Mouse (Mus musculus): ENCODE data around the gene Kif2c. TPM values are rescaled to one million over a fixed set of nuclear protein-coding genes. Genes with fewer than 3 reads are reported as not detected.
A peak's percentile ranks its signal among the peaks of the same experiment; 100 is the strongest.
"Not testable (repeated sequence)": the region's sequence is repeated elsewhere in the genome, so short reads cannot be mapped to it uniquely, and the experiment has no call there.

Gene Kif2c
- polyA plus RNA-seq, 1 experiment, result 2.5 TPM

DNA sequence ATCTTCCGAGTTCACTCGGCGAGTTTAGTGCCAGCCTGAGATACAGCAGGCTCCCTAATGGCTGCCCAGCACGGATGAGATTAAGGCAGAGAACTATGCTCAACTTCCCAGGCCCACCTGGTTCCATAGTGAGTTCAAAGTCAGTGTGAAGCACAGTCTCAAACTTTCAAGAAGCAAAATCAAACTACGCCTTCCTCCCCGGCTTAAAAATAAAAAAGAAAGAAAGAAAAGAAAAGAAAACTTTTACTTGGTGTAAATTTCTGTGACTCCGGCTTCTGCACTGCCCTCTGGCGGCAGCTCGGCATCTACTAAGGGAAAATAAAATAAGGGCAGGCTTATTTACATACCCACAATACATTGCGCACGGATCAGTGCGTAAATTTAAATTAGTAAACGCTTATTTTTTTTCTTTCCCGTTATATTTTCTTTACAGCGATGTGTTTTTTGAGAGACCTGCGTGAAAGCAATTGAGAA, 7.0 kb upstream of the Kif2c start:
- no peak for TF ChIP-seq POLR2A (IDR thresholded peaks at IDR 0.05; ENCODE audit: low read depth, low read length)
- TF ChIP-seq CTCF (IDR thresholded peaks at IDR 0.05; ENCODE audit: extremely low read depth, insufficient read depth, insufficient read length, insufficient replicate concordance), result peak; percentile 41; the same call in 1 of the 2 replicates
- H3K4me1 ChIP-seq (ENCODE audit: control insufficient read depth, insufficient read depth, insufficient read length), result no peaks in the 10 kb centered on the region
- H3K27ac ChIP-seq (ENCODE audit: insufficient read depth, low read length), result peak overlapping the region; percentile 90
- peak overlapping the region; percentile 66 for H3K4me3 ChIP-seq (ENCODE audit: extremely low read depth, insufficient read depth, insufficient read length)
- no peaks in the 10 kb centered on the region for H3K27me3 ChIP-seq (ENCODE audit: control insufficient read depth, insufficient read depth, low read length)
- no peaks in the 10 kb centered on the region for H3K36me3 ChIP-seq (ENCODE audit: control insufficient read depth, insufficient read depth, low read length)
- peak; percentile 81 for DNase-seq (ENCODE audit: low read depth in 1 of 2, low spot score in 2 of 2)
- WGBS, result 1% methylated on average over 16 of the region's 16 CpGs

DNA sequence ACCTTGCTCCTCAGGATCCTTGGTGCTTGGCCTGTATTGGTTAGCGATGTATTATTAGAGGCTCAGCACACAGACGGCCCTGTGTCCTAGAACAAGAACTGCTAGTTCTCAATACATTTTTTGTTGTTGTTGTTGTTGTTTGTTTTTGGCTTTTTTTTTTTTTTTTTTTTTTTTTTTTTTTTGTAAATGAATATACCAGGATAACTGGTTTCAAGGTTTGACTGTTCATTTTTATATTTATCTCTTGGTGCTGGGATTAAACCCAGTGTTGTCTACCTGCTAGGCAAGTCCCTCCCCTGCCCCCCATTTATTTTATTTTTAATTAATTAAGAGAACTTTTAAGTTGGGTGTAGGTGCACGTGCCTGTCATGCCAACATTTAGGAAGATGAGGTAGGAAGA, 6.5 kb upstream of the Kif2c start:
- no peak for DNase-seq (ENCODE audit: low read depth in 1 of 2, low spot score in 2 of 2)
- Histone ChIP-seq H3K4me3 (ENCODE audit: extremely low read depth, insufficient read depth, insufficient read length) (peak overlapping the region; percentile 66; the same call in 1 of the 2 replicates), H3K36me3 (ENCODE audit: control insufficient read depth, insufficient read depth, low read length) (no peaks in the 10 kb centered on the region), H3K4me1 (ENCODE audit: control insufficient read depth, insufficient read depth, insufficient read length) (no peaks in the 10 kb centered on the region), H3K27ac (ENCODE audit: insufficient read depth, low read length) (peak overlapping the region; percentile 90), H3K27me3 (ENCODE audit: control insufficient read depth, insufficient read depth, low read length) (no peaks in the 10 kb centered on the region)
- 57% methylated on average over 3 of the region's 3 CpGs for WGBS
- no peak for TF ChIP-seq CTCF (IDR thresholded peaks at IDR 0.05; ENCODE audit: extremely low read depth, insufficient read depth, insufficient read length, insufficient replicate concordance)

DNA sequence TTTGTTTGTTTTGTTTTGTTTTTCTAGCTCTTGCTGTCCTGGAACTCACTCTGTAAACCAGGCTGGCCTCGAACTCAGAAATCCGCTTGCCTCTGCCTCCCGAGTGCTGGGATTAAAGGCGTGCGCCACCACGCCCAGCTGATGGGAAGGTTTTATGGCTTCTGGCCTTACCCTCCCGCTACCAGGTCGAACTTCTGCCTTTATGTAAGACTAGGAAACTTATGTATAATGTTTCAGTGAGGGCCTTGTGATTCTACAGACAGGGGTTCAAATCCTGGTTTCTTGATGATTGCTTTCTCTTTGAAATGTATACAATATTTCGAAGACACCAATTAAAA, 289 bp upstream of the Kif2c start:
- DNase-seq (ENCODE audit: low read depth in 1 of 2, low spot score in 2 of 2), result not testable (repeated sequence)

DNA sequence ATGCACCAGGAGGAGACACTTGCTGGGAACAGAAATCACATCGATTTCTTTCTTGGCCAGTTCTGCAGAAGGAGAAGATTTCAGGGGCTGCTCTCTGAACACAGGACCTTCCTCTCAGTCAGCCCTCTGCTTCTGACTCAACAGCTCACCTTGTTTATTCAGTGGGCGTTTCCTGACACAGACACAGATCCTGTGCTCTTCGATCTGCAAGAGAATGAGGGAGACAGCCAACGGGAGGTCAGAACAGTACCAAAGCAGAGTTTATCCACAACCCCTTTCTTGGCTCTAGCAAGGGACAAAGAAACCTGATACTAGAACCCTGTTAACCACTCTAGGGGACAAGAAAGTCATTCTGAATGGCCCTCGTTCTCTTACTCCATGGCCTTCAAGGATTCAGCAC, 12.5 kb downstream of the Kif2c start:
- TF ChIP-seq POLR2A (IDR thresholded peaks at IDR 0.05; ENCODE audit: low read depth, low read length) (no peak), CTCF (IDR thresholded peaks at IDR 0.05; ENCODE audit: extremely low read depth, insufficient read depth, insufficient read length, insufficient replicate concordance) (no peak)
- 91% methylated on average over 5 of the region's 5 CpGs for WGBS
- no peak overlapping the region for H3K4me3 ChIP-seq (ENCODE audit: extremely low read depth, insufficient read depth, insufficient read length)
- H3K27me3 ChIP-seq (ENCODE audit: control insufficient read depth, insufficient read depth, low read length), result no peaks in the 10 kb centered on the region
- no peak for DNase-seq (ENCODE audit: low read depth in 1 of 2, low spot score in 2 of 2)
- H3K4me1 ChIP-seq (ENCODE audit: control insufficient read depth, insufficient read depth, insufficient read length), result no peaks in the 10 kb centered on the region
- no peak overlapping the region for H3K27ac ChIP-seq (ENCODE audit: insufficient read depth, low read length)
- H3K36me3 ChIP-seq (ENCODE audit: control insufficient read depth, insufficient read depth, low read length), result no peaks in the 10 kb centered on the region

More for the DNA sequence above, 289 bp upstream of the Kif2c start:
- H3K27ac ChIP-seq (ENCODE audit: insufficient read depth, low read length), result peak overlapping the region; percentile 66
- H3K4me3 ChIP-seq (ENCODE audit: extremely low read depth, insufficient read depth, insufficient read length), result peak overlapping the region; percentile 64
- not testable (repeated sequence) for H3K4me1 ChIP-seq (ENCODE audit: control insufficient read depth, insufficient read depth, insufficient read length); H3K27me3 ChIP-seq (ENCODE audit: control insufficient read depth, insufficient read depth, low read length); H3K36me3 ChIP-seq (ENCODE audit: control insufficient read depth, insufficient read depth, low read length)
- WGBS, result 11% methylated on average over 9 of the region's 9 CpGs

DNA sequence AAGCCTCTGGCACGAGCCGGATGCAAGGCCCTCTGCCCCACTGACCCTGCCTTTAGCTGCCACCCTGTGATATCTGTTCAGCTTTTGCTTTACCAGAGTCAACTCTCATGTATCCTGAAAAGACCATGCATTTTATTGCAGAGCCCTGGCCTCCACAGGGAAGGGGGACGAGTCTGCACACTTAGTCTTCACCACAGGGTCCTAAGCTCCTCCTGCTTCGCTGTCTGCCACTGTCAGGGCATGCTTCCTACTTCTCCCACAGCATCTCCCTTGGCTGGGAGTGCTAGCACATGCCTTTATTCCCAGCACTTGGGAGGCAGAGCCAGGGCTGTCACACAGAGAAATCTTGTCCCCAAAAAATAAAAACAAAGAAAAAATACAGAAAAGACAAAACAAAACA, 21.3 kb downstream of the Kif2c start:
- Histone ChIP-seq H3K4me1 (ENCODE audit: control insufficient read depth, insufficient read depth, insufficient read length) (no peaks in the 10 kb centered on the region), H3K4me3 (ENCODE audit: extremely low read depth, insufficient read depth, insufficient read length) (no peak overlapping the region), H3K36me3 (ENCODE audit: control insufficient read depth, insufficient read depth, low read length) (no peaks in the 10 kb centered on the region), H3K27ac (ENCODE audit: insufficient read depth, low read length) (no peak overlapping the region), H3K27me3 (ENCODE audit: control insufficient read depth, insufficient read depth, low read length) (no peaks in the 10 kb centered on the region)
- TF ChIP-seq POLR2A (IDR thresholded peaks at IDR 0.05; ENCODE audit: low read depth, low read length), result no peak
- TF ChIP-seq CTCF (IDR thresholded peaks at IDR 0.05; ENCODE audit: extremely low read depth, insufficient read depth, insufficient read length, insufficient replicate concordance), result no peak
- DNase-seq (ENCODE audit: low read depth in 1 of 2, low spot score in 2 of 2), result no peak
- 93% methylated on average over 4 of the region's 4 CpGs for WGBS

DNA sequence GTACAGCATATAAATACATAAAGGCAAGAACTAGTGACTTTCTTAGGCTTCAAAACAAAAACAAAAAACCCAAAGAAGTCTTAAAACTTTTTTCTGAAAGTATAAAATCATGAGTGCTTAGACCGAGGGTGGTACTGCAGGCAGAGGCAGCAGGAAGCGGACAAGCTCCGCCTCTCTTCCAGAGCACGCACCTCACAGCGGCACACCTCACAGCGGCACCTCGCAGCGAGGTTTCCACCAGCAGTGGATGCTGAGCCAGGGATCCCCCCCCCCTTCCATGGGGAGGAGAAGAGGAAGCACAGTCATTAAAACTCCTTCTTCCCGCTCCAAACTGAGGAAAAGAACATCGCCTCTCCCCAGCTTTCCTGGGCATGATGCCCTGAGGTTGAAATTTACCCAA, 22.8 kb downstream of the Kif2c start:
- DNase-seq (ENCODE audit: low read depth in 1 of 2, low spot score in 2 of 2), result no peak
- 90% methylated on average over 10 of the region's 10 CpGs for WGBS
- H3K27me3 ChIP-seq (ENCODE audit: control insufficient read depth, insufficient read depth, low read length), result no peaks in the 10 kb centered on the region
- no peak for TF ChIP-seq POLR2A (IDR thresholded peaks at IDR 0.05; ENCODE audit: low read depth, low read length)
- TF ChIP-seq CTCF (IDR thresholded peaks at IDR 0.05; ENCODE audit: extremely low read depth, insufficient read depth, insufficient read length, insufficient replicate concordance), result no peak
- H3K27ac ChIP-seq (ENCODE audit: insufficient read depth, low read length), result no peak overlapping the region
- H3K4me3 ChIP-seq (ENCODE audit: extremely low read depth, insufficient read depth, insufficient read length), result no peak overlapping the region
- H3K4me1 ChIP-seq (ENCODE audit: control insufficient read depth, insufficient read depth, insufficient read length), result peaks cover 5% of the 10 kb centered on the region; the same call in 1 of the 2 replicates
- no peaks in the 10 kb centered on the region for H3K36me3 ChIP-seq (ENCODE audit: control insufficient read depth, insufficient read depth, low read length)

DNA sequence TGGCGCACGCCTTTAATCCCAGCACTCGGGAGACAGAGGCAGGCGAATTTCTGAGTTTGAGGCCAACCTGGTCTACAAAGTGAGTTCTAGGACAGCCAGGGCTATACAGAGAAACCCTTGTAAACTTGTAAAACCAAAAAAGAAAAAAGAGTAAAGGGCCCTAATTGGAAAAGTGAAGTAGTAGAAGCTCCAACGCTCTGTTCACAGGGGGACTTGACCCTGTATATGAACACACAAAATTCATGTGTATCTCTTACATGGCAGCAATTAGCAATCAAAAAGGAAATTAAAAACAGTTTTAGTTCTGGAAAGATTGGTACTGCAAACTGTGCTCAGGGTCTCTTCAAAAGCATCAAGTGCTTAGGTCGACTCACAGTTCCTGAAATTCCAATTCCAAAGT, 26.1 kb downstream of the Kif2c start:
- peak overlapping the region; percentile 87; the same call in 1 of the 2 replicates for H3K4me3 ChIP-seq (ENCODE audit: extremely low read depth, insufficient read depth, insufficient read length)
- H3K36me3 ChIP-seq (ENCODE audit: control insufficient read depth, insufficient read depth, low read length), result peaks cover 22% of the 10 kb centered on the region

More for the DNA sequence above, 26.1 kb downstream of the Kif2c start:
- TF ChIP-seq POLR2A (IDR thresholded peaks at IDR 0.05; ENCODE audit: low read depth, low read length) (no peak), CTCF (IDR thresholded peaks at IDR 0.05; ENCODE audit: extremely low read depth, insufficient read depth, insufficient read length, insufficient replicate concordance) (no peak)
- DNase-seq (ENCODE audit: low read depth in 1 of 2, low spot score in 2 of 2), result no peak
- H3K4me1 ChIP-seq (ENCODE audit: control insufficient read depth, insufficient read depth, insufficient read length), result peaks cover 5% of the 10 kb centered on the region; the same call in 1 of the 2 replicates
- WGBS, result 28% methylated on average over 6 of the region's 6 CpGs
- H3K27me3 ChIP-seq (ENCODE audit: control insufficient read depth, insufficient read depth, low read length), result no peaks in the 10 kb centered on the region
- peak overlapping the region; percentile 80 for H3K27ac ChIP-seq (ENCODE audit: insufficient read depth, low read length)
